Mouse (Mus musculus) embryonic facial prominence, embryonic 14.5 days (tissue): ENCODE measurements around the gene Zrsr2. TPM values are rescaled to one million over a fixed set of nuclear protein-coding genes. Genes with fewer than 3 reads are reported as not detected.

Experiments
- ATAC-seq: fragments of 200-750 bp; cut with Nextera tagmentation; 2 replicates; pipeline ENCODE4 v1.8.0; 2017; ENCODE audit warnings: low read depth, moderate number of reproducible peaks, moderate TSS enrichment
- DNase-seq: peaks from one replicate; pipeline ENCODE4 v3.0.0-alpha.2; 2015; ENCODE audit warnings: low spot score
- H3K27ac ChIP-seq: fragments of 300-500 bp; sonication (generic); replicated peaks from 2 replicates; pipeline ENCODE4 v1.5.1; 2014; ENCODE audit warnings: low read depth, mild to moderate bottlenecking, low read length, moderate library complexity
- H3K27me3 ChIP-seq: fragments of 300-500 bp; sonication (generic); replicated peaks from 2 replicates; pipeline ENCODE4 v1.6.1; 2014; ENCODE audit warnings: low read length; ENCODE audit not compliant: control insufficient read depth, insufficient read depth
- H3K36me3 ChIP-seq: fragments of 300-500 bp; sonication (generic); 2 replicates; pipeline ENCODE4 v1.6.1; 2014; ENCODE audit warnings: low read length, mixed read lengths; ENCODE audit not compliant: control insufficient read depth, insufficient read depth
- H3K4me1 ChIP-seq: fragments of 300-500 bp; sonication (generic); 2 replicates; pipeline ENCODE4 v1.6.1; 2014; ENCODE audit warnings: antibody characterized with exemption, low read length; ENCODE audit not compliant: control insufficient read depth, insufficient read depth
- H3K4me2 ChIP-seq: fragments of 300-500 bp; sonication (generic); 2 replicates; pipeline ENCODE4 v1.6.1; 2014; ENCODE audit warnings: low read depth, mild to moderate bottlenecking, low read length, moderate library complexity, mixed read lengths
- H3K4me3 ChIP-seq: fragments of 300-500 bp; sonication (generic); 2 replicates; pipeline ENCODE4 v1.5.1; 2014; ENCODE audit warnings: low read depth, mild to moderate bottlenecking, low read length
- H3K9ac ChIP-seq: fragments of 300-500 bp; sonication (generic); 2 replicates; pipeline ENCODE4 v1.6.1; 2014; ENCODE audit warnings: low read depth, mild to moderate bottlenecking, low read length, moderate library complexity, mixed read lengths
- H3K9me3 ChIP-seq: fragments of 300-500 bp; sonication (generic); 2 replicates; pipeline ENCODE4 v1.6.1; 2016; ENCODE audit warnings: low read length; ENCODE audit not compliant: control insufficient read depth
- WGBS: fragments of 180-500 bp; shearing (Covaris S2); extraction: QIAGEN DNeasy Blood & Tissue Kit; methylation state at CpG from one replicate; pipeline ENCODE4 v1.1.7; 2014; 5-methylcytosine and 5-hydroxymethylcytosine counted together
- polyA plus RNA-seq: library from polyadenylated mRNA; unstranded; fragments of >200 nt; fragmentation: Nextera tagmentation; extraction: Ambion mirVana; gene quantifications from 2 replicates; pipeline ENCODE4 v1.2.1, GENCODE M21; 2014

The Zrsr2 gene
- 43.0 and 44.2 TPM in 2 replicates for polyA plus RNA-seq

DNA sequence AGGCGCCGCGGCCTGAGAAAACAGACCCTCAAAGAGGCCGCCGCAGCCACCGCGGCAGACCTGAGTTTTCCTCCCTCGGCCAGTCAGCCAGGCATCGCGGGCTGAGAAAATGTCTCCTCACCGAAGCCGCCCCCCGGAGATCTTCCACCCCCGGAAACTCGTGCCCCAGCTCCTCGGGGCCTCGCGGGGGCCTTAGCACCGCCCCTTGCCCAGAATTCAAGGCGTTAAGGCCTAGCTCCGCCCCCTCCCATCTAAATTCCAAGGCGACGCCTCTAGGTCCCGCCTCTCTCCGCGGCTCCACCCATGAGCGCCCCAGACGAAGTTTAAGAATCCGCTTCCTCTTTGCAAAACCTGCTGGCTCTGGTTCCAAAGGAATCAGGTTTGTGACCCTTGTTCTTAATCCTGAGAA, at the start of gene Zrsr2:
Gene Zrsr2 (minus strand): TSS at position 195 of the 409 bp plus-strand sequence.
- peak; percentile 97 for ATAC-seq
- WGBS = 21% methylated on average over 20 of the region's 29 CpGs

DNA sequence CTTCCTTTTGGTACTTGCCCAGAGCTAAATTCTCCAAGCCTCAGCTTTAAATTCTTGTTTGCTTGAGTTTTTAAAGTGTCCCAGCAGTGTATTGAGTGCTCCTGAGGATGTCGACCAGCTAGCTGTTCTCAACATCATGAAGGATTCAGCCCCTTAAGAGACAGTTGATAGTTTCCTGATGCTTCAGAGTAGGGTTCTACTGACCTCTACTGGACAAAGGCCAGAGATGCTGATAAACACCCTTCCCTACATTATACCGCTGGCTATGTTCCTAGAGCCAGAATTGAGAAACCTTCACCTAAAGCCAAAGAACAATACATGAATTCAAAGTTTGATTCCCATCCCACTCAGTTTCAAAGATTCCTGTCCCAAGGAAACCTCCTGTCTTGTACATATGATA, 46.3 kb upstream of the Zrsr2 start:
- no peaks in the 10 kb centered on the region for H3K9me3 ChIP-seq
- no peak overlapping the region for H3K4me3 ChIP-seq
- no peaks in the 10 kb centered on the region for H3K36me3 ChIP-seq
- DNase-seq = peak; percentile 48
- no peak overlapping the region for H3K4me2 ChIP-seq
- WGBS = 33% methylated on average over 2 of the region's 2 CpGs
- H3K27me3 ChIP-seq = no peaks in the 10 kb centered on the region
- no peak overlapping the region for H3K9ac ChIP-seq
- no peaks in the 10 kb centered on the region for H3K4me1 ChIP-seq
- no peak overlapping the region for H3K27ac ChIP-seq
- 0 out of 2 replicates have a peak, but pooled peaks have one; percentile 41 for ATAC-seq

More for the DNA sequence above, at the start of gene Zrsr2:
- H3K4me3 ChIP-seq = peak within 1 kb of the TSS; percentile 69
- peak within 1 kb of the TSS; percentile 98 for H3K27ac ChIP-seq
- H3K27me3 ChIP-seq = peaks cover 3% of the 10 kb centered on the region; the same call in 1 of the 2 replicates
- H3K36me3 ChIP-seq = peaks cover 21% of the 10 kb centered on the region; the same call in 1 of the 2 replicates
- peak; percentile 97 for DNase-seq
- H3K9me3 ChIP-seq = no peaks in the 10 kb centered on the region
- peak within 1 kb of the TSS; percentile 87 for H3K9ac ChIP-seq
- H3K4me2 ChIP-seq = peak within 1 kb of the TSS; percentile 50
- no peaks in the 10 kb centered on the region for H3K4me1 ChIP-seq

DNA sequence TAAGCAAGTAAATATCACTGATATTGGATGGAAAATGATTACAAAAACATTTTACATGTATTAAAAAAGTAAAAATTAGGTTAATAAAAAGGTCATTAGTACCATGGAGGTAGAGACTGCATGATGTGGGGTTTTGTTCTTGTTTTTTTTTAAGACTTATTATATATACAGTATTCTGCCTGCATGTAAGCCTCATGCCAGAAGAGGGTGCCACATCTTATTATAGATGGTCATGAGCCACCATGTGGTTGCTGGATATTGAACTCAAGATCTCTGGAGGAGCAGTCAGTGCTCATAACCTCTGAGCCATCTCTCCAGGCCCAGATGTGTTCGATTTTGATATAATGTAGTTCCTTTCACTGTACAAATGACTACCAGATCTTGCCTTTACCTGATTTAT, 41.4 kb upstream of the Zrsr2 start:
- Histone ChIP-seq H3K27ac (no peak overlapping the region), H3K4me2 (no peak overlapping the region), H3K4me1 (no peaks in the 10 kb centered on the region), H3K9ac (no peak overlapping the region), H3K9me3 (no peaks in the 10 kb centered on the region), H3K4me3 (no peak overlapping the region), H3K27me3 (no peaks in the 10 kb centered on the region), H3K36me3 (no peaks in the 10 kb centered on the region)
- no peak for ATAC-seq
- DNase-seq = no peak
- WGBS = 68% methylated on average over 1 of the region's 1 CpGs

DNA sequence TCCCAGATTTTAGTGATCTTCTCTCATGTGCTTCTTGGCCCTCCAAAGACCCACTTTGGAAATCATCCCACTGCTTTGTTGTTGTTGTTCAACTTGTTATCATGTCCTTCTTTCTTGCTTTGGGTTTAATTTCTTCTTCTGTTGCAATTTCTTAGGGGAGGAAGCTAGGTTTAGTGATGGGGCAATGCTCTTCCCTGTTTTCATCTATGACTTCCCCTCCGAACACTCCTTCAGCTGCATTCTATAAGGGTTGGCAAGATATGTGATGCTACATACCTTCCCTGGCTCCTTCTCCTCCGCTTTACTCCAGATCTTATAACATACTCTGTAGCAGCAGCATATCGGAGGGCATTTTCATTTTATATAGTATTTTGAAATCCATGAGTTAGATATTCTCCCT, 38.3 kb upstream of the Zrsr2 start:
- DNase-seq = no peak
- Histone ChIP-seq H3K4me3 (no peak overlapping the region), H3K4me2 (no peak overlapping the region), H3K9me3 (no peaks in the 10 kb centered on the region), H3K4me1 (no peaks in the 10 kb centered on the region), H3K27ac (no peak overlapping the region), H3K36me3 (no peaks in the 10 kb centered on the region), H3K27me3 (no peaks in the 10 kb centered on the region), H3K9ac (no peak overlapping the region)
- 89% methylated on average over 3 of the region's 3 CpGs for WGBS
- ATAC-seq = no peak

DNA sequence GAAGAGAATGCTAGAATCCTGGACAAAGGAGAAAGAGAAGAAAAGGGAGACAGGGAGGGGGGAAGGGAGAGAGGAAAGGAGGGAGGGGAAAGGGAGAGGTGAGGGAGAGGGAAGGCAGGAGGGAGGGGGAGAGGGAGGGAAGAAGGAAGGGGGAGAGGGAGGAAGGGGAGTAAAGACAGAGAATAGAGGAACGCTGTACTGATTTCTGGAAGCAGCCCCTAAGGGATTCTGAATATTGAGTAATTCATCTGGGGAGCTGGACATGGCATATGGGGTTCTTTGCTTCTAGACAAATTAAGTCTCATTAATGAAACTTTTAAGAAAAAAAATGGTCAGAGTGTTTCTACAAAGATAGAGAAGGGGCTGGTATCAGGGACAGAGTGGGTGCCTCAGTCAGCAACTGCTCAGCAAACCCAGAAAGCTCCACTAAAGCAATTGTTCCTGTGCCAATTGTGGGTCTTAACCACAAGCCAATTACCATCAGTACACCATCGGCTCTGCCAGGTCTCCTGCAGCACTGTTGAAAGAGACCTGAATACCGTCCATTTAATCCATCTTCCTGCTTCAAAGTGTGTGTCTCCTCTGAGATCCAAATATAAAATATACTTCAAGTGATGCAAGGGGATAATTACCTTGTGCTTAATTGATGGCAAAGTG, 29.4 kb upstream of the Zrsr2 start:
- Histone ChIP-seq H3K4me1 (no peaks in the 10 kb centered on the region), H3K27ac (no peak overlapping the region), H3K27me3 (peaks cover 5% of the 10 kb centered on the region; the same call in 1 of the 2 replicates), H3K9me3 (no peaks in the 10 kb centered on the region), H3K4me2 (no peak overlapping the region), H3K9ac (no peak overlapping the region), H3K4me3 (no peak overlapping the region), H3K36me3 (no peaks in the 10 kb centered on the region)
- ATAC-seq (no peak), DNase-seq (no peak)
- WGBS = 48% methylated on average over 3 of the region's 3 CpGs

DNA sequence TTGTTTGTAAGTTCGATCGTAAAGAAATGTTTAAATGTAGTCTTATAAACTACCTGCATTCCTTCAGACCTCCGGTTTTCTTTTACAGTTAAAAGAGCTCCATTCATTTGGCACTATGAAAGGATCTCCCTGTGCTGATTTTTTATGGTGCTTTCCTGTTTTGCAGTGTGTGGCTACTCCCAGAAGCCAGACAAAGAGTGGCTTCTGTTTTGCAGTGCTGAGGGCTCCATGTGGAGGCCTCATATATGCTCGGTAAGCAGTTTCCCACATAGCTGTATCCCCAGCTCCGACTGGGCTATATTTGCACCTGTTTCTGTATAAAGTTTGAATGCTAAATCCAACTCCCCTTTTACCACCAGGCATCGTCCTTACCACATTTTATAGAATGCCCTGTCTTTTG, 23.7 kb upstream of the Zrsr2 start:
- Histone ChIP-seq H3K4me2 (no peak overlapping the region), H3K9ac (no peak overlapping the region), H3K27me3 (peaks cover 5% of the 10 kb centered on the region; the same call in 1 of the 2 replicates), H3K27ac (no peak overlapping the region), H3K4me1 (no peaks in the 10 kb centered on the region), H3K9me3 (no peaks in the 10 kb centered on the region), H3K36me3 (no peaks in the 10 kb centered on the region), H3K4me3 (no peak overlapping the region)
- ATAC-seq (0 out of 2 replicates have a peak, but pooled peaks have one; percentile 37), DNase-seq (no peak)
- WGBS = 69% methylated on average over 6 of the region's 6 CpGs

DNA sequence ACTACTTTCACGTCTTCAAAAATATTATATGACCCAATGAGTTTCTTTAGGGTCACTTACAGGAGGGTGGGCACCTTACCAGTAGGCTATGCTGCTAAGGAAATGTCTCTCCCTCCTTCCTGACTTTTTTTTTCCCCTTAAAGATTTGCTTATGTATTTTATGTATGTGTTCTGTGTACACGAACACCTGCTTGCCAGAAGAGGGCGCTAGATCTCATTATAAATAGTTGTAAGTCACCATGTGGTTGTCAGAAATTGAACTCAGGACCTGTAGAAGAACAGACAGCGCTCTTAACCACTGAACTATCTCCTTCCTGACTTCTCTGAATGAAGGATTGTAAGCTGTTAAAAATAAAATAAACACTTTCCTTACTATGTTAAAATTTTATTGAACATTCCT, 23.0 kb upstream of the Zrsr2 start:
- Histone ChIP-seq H3K4me3 (no peak overlapping the region), H3K9me3 (no peaks in the 10 kb centered on the region), H3K27ac (no peak overlapping the region), H3K4me2 (no peak overlapping the region), H3K27me3 (no peaks in the 10 kb centered on the region), H3K4me1 (no peaks in the 10 kb centered on the region), H3K9ac (no peak overlapping the region), H3K36me3 (no peaks in the 10 kb centered on the region)
- WGBS = 52% methylated on average over 4 of the region's 4 CpGs
- DNase-seq (no peak), ATAC-seq (no peak)

DNA sequence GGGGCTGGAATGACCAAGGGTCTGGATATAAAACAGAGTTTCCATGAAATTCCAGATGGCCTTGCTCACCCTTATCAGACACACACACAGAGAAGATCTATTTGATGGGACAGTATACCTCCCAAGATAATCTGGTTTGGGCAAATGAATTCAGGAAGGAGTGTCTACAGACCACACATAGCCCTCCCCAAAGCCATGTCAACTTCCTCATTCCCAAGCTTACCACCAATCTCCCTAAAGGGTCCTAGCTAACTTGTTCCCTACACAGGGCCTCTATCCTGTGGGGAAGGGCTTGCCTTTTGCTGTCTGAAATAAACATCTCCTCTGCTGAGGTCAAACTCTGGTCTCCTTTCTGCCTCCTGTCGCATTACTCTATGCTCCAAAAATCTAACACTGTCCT, 22.6 kb upstream of the Zrsr2 start:
- Histone ChIP-seq H3K27me3 (no peaks in the 10 kb centered on the region), H3K4me1 (no peaks in the 10 kb centered on the region), H3K4me3 (no peak overlapping the region), H3K36me3 (no peaks in the 10 kb centered on the region), H3K27ac (no peak overlapping the region), H3K9ac (no peak overlapping the region), H3K4me2 (no peak overlapping the region), H3K9me3 (no peaks in the 10 kb centered on the region)
- no peak for DNase-seq
- WGBS = 100% methylated on average over 1 of the region's 1 CpGs
- no peak for ATAC-seq
